ENCODE assay signal across 9 mouse cellular contexts in genomic region chr1:180777289-180777659, GRCm38 (mm10). TPM values are rescaled to one million over a fixed set of nuclear protein-coding genes. Genes with fewer than 3 reads are reported as not detected.
DNase-seq lines count a peak whose midpoint lies in the region; ATAC-seq and TF ChIP-seq lines count a peak whose summit lies in the region.
"Had no signal": no experiment of that assay in that cellular context is flagged by ENCODE, and none has a peak within 500 bp of the region (broad histone marks: within the 10 kb centered on the region; RNA-seq: fewer than 3 reads in every experiment).

No protein-coding gene starts in this region.

- peak; percentile 16 for ATAC-seq in heart, embryonic 16.5 days (replicated peaks; ENCODE audit: extremely low read depth, insufficient read depth, low FRiP score)
- peak; percentile 16; the same call in 1 of the 2 replicates for ATAC-seq in hindbrain, embryonic 14.5 days (ENCODE audit: low FRiP score)
- peak; percentile 28 for ATAC-seq in midbrain, embryonic 12.5 days (ENCODE audit: low FRiP score, low read depth)

- H3K36me3 ChIP-seq in heart, embryonic 16.5 days (ENCODE audit: control insufficient read depth, insufficient read depth) = no peaks in the 10 kb centered on the region
- no peaks in the 10 kb centered on the region for H3K36me3 ChIP-seq in hindbrain, embryonic 14.5 days (replicated peaks; ENCODE audit: control insufficient read depth, insufficient read depth)
- no peaks in the 10 kb centered on the region for H3K36me3 ChIP-seq in midbrain, embryonic 12.5 days

- no peak for TF ChIP-seq POLR2A in bone marrow, adult 2 months (IDR thresholded peaks at IDR 0.05; ENCODE audit: borderline replicate concordance, control insufficient read depth, low read depth, low read length)

- intact Hi-C loops in heart, postnatal 36 days (cut with DNase I) = loop anchor here (2.0 to 10.0 kb wide), 2 partner anchors 34 to 522 kb away; no protein-coding TSS in a partner anchor

- peaks cover 15% of the 10 kb centered on the region for H3K4me1 ChIP-seq in heart, embryonic 16.5 days (ENCODE audit: control insufficient read depth, insufficient read depth, low read length)
- no peaks in the 10 kb centered on the region; the same call in 1 of the 2 replicates for H3K4me1 ChIP-seq in bone marrow, adult 2 months (ENCODE audit: control insufficient read depth, insufficient read depth, low read length)
- H3K4me1 ChIP-seq in hindbrain, embryonic 14.5 days (replicated peaks; ENCODE audit: control insufficient read depth, insufficient read depth, low read length) = 0 out of 2 replicates have a peak, but pooled peaks cover 6% of the 10 kb centered on the region
- peaks cover 23% of the 10 kb centered on the region; the same call in 1 of the 2 replicates for H3K4me1 ChIP-seq in midbrain, embryonic 12.5 days

- no peak for TF ChIP-seq CTCF in bone marrow, adult 2 months (IDR thresholded peaks at IDR 0.05; ENCODE audit: control insufficient read depth, insufficient read depth, low read length)

- no peaks in the 10 kb centered on the region for H3K27me3 ChIP-seq in heart, embryonic 16.5 days (ENCODE audit: control insufficient read depth, insufficient read depth, low read length)
- no peaks in the 10 kb centered on the region for H3K27me3 ChIP-seq in hindbrain, embryonic 14.5 days (ENCODE audit: control insufficient read depth, insufficient read depth, low read length)
- H3K27me3 ChIP-seq in midbrain, embryonic 12.5 days = peaks cover 16% of the 10 kb centered on the region
- H3K27me3 ChIP-seq: Patski had no signal

- peak overlapping the region; percentile 99 for H3K27ac ChIP-seq in heart, embryonic 16.5 days (ENCODE audit: low read length)
- peak overlapping the region; percentile 83 for H3K27ac ChIP-seq in bone marrow, adult 2 months (ENCODE audit: control insufficient read depth, insufficient read depth, low read depth, low read length, poor library complexity)
- peak overlapping the region; percentile 78 for H3K27ac ChIP-seq in hindbrain, embryonic 14.5 days
- peak overlapping the region; percentile 91 for H3K27ac ChIP-seq in midbrain, embryonic 12.5 days (replicated peaks)

- WGBS in heart, embryonic 16.5 days = 9% methylated on average over 10 of the region's 10 CpGs
- 1% methylated on average over 10 of the region's 10 CpGs for whole genome bisulfite sequencing in bone marrow, adult 2 months
- 9% methylated on average over 10 of the region's 10 CpGs for WGBS in hindbrain, embryonic 14.5 days
- 11% methylated on average over 10 of the region's 10 CpGs for WGBS in midbrain, embryonic 12.5 days

- H3K9me3 ChIP-seq in heart, embryonic 16.5 days (replicated peaks; ENCODE audit: control insufficient read depth, low read length) = peaks cover 5% of the 10 kb centered on the region
- no peaks in the 10 kb centered on the region for H3K9me3 ChIP-seq in hindbrain, embryonic 14.5 days (ENCODE audit: control insufficient read depth, low read length)
- peaks cover 5% of the 10 kb centered on the region; the same call in 1 of the 2 replicates for H3K9me3 ChIP-seq in midbrain, embryonic 12.5 days

- no peak for DNase-seq in heart, postnatal 36 days
- no peak for DNase-seq in hindbrain, embryonic 14.5 days (ENCODE audit: low spot score)
- DNase-seq in thymus, postnatal 36 days = no peak
- no peak for DNase-seq in cerebellum, adult 8-10 months
- no peak for DNase-seq in ovary, postnatal 36 days (ENCODE audit: low spot score)

- H3K4me3 ChIP-seq in heart, embryonic 16.5 days (ENCODE audit: low read length) = peak overlapping the region; percentile 81
- H3K4me3 ChIP-seq in bone marrow, adult 2 months (replicated peaks; ENCODE audit: control insufficient read depth, low read depth, low read length) = peak overlapping the region; percentile 56
- H3K4me3 ChIP-seq in hindbrain, embryonic 14.5 days (replicated peaks; ENCODE audit: low read length) = peak overlapping the region; percentile 51
- peak overlapping the region; percentile 70 for H3K4me3 ChIP-seq in midbrain, embryonic 12.5 days

- peak overlapping the region; percentile 95 for H3K4me2 ChIP-seq in heart, embryonic 16.5 days (ENCODE audit: low read depth, low read length)
- H3K4me2 ChIP-seq in hindbrain, embryonic 14.5 days (replicated peaks) = peak overlapping the region; percentile 95
- H3K4me2 ChIP-seq in midbrain, embryonic 12.5 days (replicated peaks) = peak overlapping the region; percentile 96

- H3K9ac ChIP-seq in heart, embryonic 16.5 days (ENCODE audit: low read length) = peak overlapping the region; percentile 95
- H3K9ac ChIP-seq in hindbrain, embryonic 14.5 days = peak overlapping the region; percentile 67
- peak overlapping the region; percentile 79 for H3K9ac ChIP-seq in midbrain, embryonic 12.5 days (replicated peaks)

RNA-seq across cellular contexts. Expression of gene H3f3a, which starts 36.5 kb away (rescaled TPM):
- polyA plus RNA-seq in heart, embryonic 16.5 days (2015; fragmentation: Nextera tagmentation; extraction: Ambion mirVana) = 1,475 and 1,571 TPM in 2 replicates
- total RNA-seq in heart, postnatal 36 days (2021) = 100 to 1,000 TPM; 457 to 506 TPM
- polyA plus RNA-seq in bone marrow, adult 2 months (2011; ENCODE audit: insufficient read depth, insufficient read length, low replicate concordance, missing spikeins) = 682 and 801 TPM in 2 replicates
- polyA plus RNA-seq in hindbrain, embryonic 14.5 days (2014; fragmentation: Nextera tagmentation; extraction: Ambion mirVana) = 2,816 and 2,951 TPM in 2 replicates
- 3,369 and 3,552 TPM in 2 replicates for polyA plus RNA-seq in midbrain, embryonic 12.5 days (2016; fragmentation: Nextera tagmentation; extraction: Ambion mirVana)

RNA-seq across cellular contexts. Expression of gene Acbd3, which starts 51.4 kb away (rescaled TPM):
- 18.3 and 19.2 TPM in 2 replicates for polyA plus RNA-seq in heart, embryonic 16.5 days (2015; fragmentation: Nextera tagmentation; extraction: Ambion mirVana)
- total RNA-seq in heart, postnatal 36 days (2021) = 10 to 100 TPM; 22.5 to 23.4 TPM
- polyA plus RNA-seq in bone marrow, adult 2 months (2011; ENCODE audit: insufficient read depth, insufficient read length, low replicate concordance, missing spikeins) = 11.7 and 16.1 TPM in 2 replicates
- 27.1 and 27.6 TPM in 2 replicates for polyA plus RNA-seq in hindbrain, embryonic 14.5 days (2014; fragmentation: Nextera tagmentation; extraction: Ambion mirVana)
- 27.4 and 29.3 TPM in 2 replicates for polyA plus RNA-seq in midbrain, embryonic 12.5 days (2016; fragmentation: Nextera tagmentation; extraction: Ambion mirVana)
